Mouse (Mus musculus) CH12.LX (cell line): Measurements from ENCODE around the gene Cox17. TPM values are rescaled to one million over a fixed set of nuclear protein-coding genes. Genes with fewer than 3 reads are reported as not detected.
A peak's percentile ranks its signal among the peaks of the same experiment; 100 is the strongest.

Source experiments
- DNase-seq: peaks from one replicate; pipeline ENCODE4 v3.0.0-alpha.2; 2013; ENCODE audit errors: extremely low read depth
- H3K27ac ChIP-seq: 2 replicates; pipeline ENCODE4 v1.5.1; 2012; ENCODE audit warnings: low read depth, mild to moderate bottlenecking, control low read depth, moderate library complexity; ENCODE audit not compliant: insufficient read depth
- H3K27me3 ChIP-seq: replicated peaks from 2 replicates; pipeline ENCODE3; 2012; ENCODE audit warnings: inconsistent platforms
- H3K36me3 ChIP-seq, 2 experiments: replicated peaks in 1 of 2; 2 replicates each; pipeline versions ENCODE3 to v1.6.1; 2012; ENCODE audit warnings: inconsistent platforms in 1 of 2, low read length in 1 of 2, mild to moderate bottlenecking in 1 of 2, mixed read lengths in 1 of 2, moderate library complexity in 1 of 2; ENCODE audit not compliant: control insufficient read depth in 1 of 2, insufficient read depth in 1 of 2
- H3K4me1 ChIP-seq, 2 experiments: 2 replicates each; pipeline ENCODE4 v1.6.1; 2012; ENCODE audit warnings: inconsistent platforms in 1 of 2, moderate library complexity in 1 of 2; ENCODE audit not compliant: insufficient read depth in 2 of 2, control insufficient read depth in 1 of 2
- H3K4me2 ChIP-seq: 2 replicates; pipeline ENCODE4 v1.6.1; 2012; ENCODE audit warnings: low read depth, mild to moderate bottlenecking, control low read depth; ENCODE audit not compliant: poor library complexity, insufficient read depth, severe bottlenecking
- H3K4me3 ChIP-seq, 3 experiments: fragments of 150-350 bp in 1 of 3; sonication (generic) in 1 of 3; replicated peaks in 1 of 3; 2 replicates each; pipeline versions ENCODE3 to v1.5.1; 2011 to 2012; ENCODE audit warnings: low read depth in 2 of 3, low read length in 2 of 3, mild to moderate bottlenecking in 2 of 3, moderate library complexity in 2 of 3, control low read depth in 1 of 3, improper control_type of control experiment in 1 of 3, inconsistent platforms in 1 of 3, mixed read lengths in 1 of 3; ENCODE audit not compliant: poor library complexity in 1 of 3
- H3K79me2 ChIP-seq: replicated peaks from 2 replicates; pipeline ENCODE4 v1.6.1; 2012; ENCODE audit warnings: mild to moderate bottlenecking, moderate library complexity; ENCODE audit not compliant: control insufficient read depth, poor library complexity, insufficient read depth, severe bottlenecking; ENCODE audit errors: extremely low read depth
- H3K9ac ChIP-seq: 2 replicates; pipeline ENCODE4 v1.6.1; 2012; ENCODE audit warnings: low read depth, mild to moderate bottlenecking, control low read depth, moderate library complexity; ENCODE audit not compliant: insufficient read depth
- H3K9me3 ChIP-seq: replicated peaks from 2 replicates; pipeline ENCODE3; 2012; ENCODE audit warnings: low read length, inconsistent platforms, mixed read lengths
- BHLHE40 ChIP-seq: IDR thresholded peaks from 2 replicates; pipeline ENCODE4 v1.6.1; 2011; ENCODE audit warnings: mild to moderate bottlenecking, low read depth, low read length, improper control_type of control experiment
- CHD1 ChIP-seq: IDR thresholded peaks from 2 replicates; pipeline ENCODE4 v1.6.1; 2012; ENCODE audit warnings: low read depth, low read length, improper control_type of control experiment, inconsistent platforms
- CTCF ChIP-seq, 2 experiments: IDR thresholded peaks in 1 of 2; conservative IDR thresholded peaks in 1 of 2; 2 replicates each; pipeline ENCODE4 v1.5.1; 2011 to 2012; ENCODE audit warnings: low read depth in 2 of 2, low read length in 2 of 2, improper control_type of control experiment in 1 of 2, inconsistent platforms in 1 of 2, mild to moderate bottlenecking in 1 of 2, moderate library complexity in 1 of 2
- E2F4 ChIP-seq: IDR thresholded peaks from 2 replicates; pipeline ENCODE4 v1.6.1; 2011; ENCODE audit warnings: low read depth, low read length, improper control_type of control experiment; ENCODE audit not compliant: insufficient replicate concordance
- ELF1 ChIP-seq: IDR thresholded peaks from 2 replicates; pipeline ENCODE4 v1.6.1; 2014; ENCODE audit warnings: low read depth, mild to moderate bottlenecking, inconsistent platforms, low read length, improper control_type of control experiment
- EP300 ChIP-seq: IDR thresholded peaks from 2 replicates; pipeline ENCODE4 v1.6.1; 2011; ENCODE audit warnings: low read length, improper control_type of control experiment
- ETS1 ChIP-seq: conservative IDR thresholded peaks from 2 replicates; pipeline ENCODE4 v1.6.1; 2012; ENCODE audit warnings: low read depth, mild to moderate bottlenecking, inconsistent platforms, low read length, improper control_type of control experiment, moderate library complexity
- GABPA ChIP-seq: IDR thresholded peaks from 2 replicates; pipeline ENCODE4 v1.6.1; 2012; ENCODE audit warnings: low read depth, low read length, improper control_type of control experiment, inconsistent platforms; ENCODE audit not compliant: insufficient replicate concordance
- HCFC1 ChIP-seq: IDR thresholded peaks from 2 replicates; pipeline ENCODE4 v1.6.1; 2012; ENCODE audit warnings: low read depth, mild to moderate bottlenecking, inconsistent platforms, low read length, improper control_type of control experiment
- IRF4 ChIP-seq: IDR thresholded peaks from 2 replicates; pipeline ENCODE4 v1.6.1; 2014; ENCODE audit warnings: low read depth, mild to moderate bottlenecking, inconsistent platforms, low read length, improper control_type of control experiment
- JUN ChIP-seq: IDR thresholded peaks from 2 replicates; pipeline ENCODE4 v1.6.1; 2011; ENCODE audit warnings: low read depth, mild to moderate bottlenecking, low read length, improper control_type of control experiment, moderate library complexity; ENCODE audit not compliant: insufficient read depth
- MAFK ChIP-seq: IDR thresholded peaks from 2 replicates; pipeline ENCODE4 v1.6.1; 2011; ENCODE audit warnings: low read length, improper control_type of control experiment; ENCODE audit not compliant: insufficient replicate concordance
- MAX ChIP-seq: IDR thresholded peaks from 2 replicates; pipeline ENCODE4 v1.6.1; 2011; ENCODE audit warnings: low read length, improper control_type of control experiment
- MAZ ChIP-seq: IDR thresholded peaks from 2 replicates; pipeline ENCODE4 v1.6.1; 2012; ENCODE audit warnings: low read depth, mild to moderate bottlenecking, inconsistent platforms, low read length, improper control_type of control experiment, moderate library complexity
- MEF2A ChIP-seq: IDR thresholded peaks from 2 replicates; pipeline ENCODE4 v1.6.1; 2014; ENCODE audit warnings: low read depth, mild to moderate bottlenecking, inconsistent platforms, low read length, improper control_type of control experiment, borderline replicate concordance
- MXI1 ChIP-seq: IDR thresholded peaks from 2 replicates; pipeline ENCODE4 v1.6.1; 2011; ENCODE audit warnings: mild to moderate bottlenecking, low read depth, low read length, improper control_type of control experiment
- MYC ChIP-seq: IDR thresholded peaks from 2 replicates; pipeline ENCODE4 v1.6.1; 2011; ENCODE audit warnings: low read depth, mild to moderate bottlenecking, improper control_type of control experiment, low read length
- NRF1 ChIP-seq: IDR thresholded peaks from 2 replicates; pipeline ENCODE4 v1.6.1; 2014; ENCODE audit warnings: low read depth, mild to moderate bottlenecking, inconsistent platforms, low read length, improper control_type of control experiment, moderate library complexity
- PAX5 ChIP-seq: IDR thresholded peaks from 2 replicates; pipeline ENCODE4 v1.6.1; 2012; ENCODE audit warnings: low read length, inconsistent platforms, mixed read lengths
- POLR2AphosphoS2 ChIP-seq: IDR thresholded peaks from 2 replicates; pipeline ENCODE4 v1.6.1; 2011; ENCODE audit warnings: low read depth, low read length, improper control_type of control experiment
- RAD21 ChIP-seq: IDR thresholded peaks from 2 replicates; pipeline ENCODE4 v1.6.1; 2011; ENCODE audit warnings: low read depth, mild to moderate bottlenecking, low read length, improper control_type of control experiment, moderate library complexity
- RCOR1 ChIP-seq: conservative IDR thresholded peaks from 2 replicates; pipeline ENCODE4 v1.6.1; 2012; ENCODE audit warnings: low read depth, mild to moderate bottlenecking, inconsistent platforms, low read length, improper control_type of control experiment
- SIN3A ChIP-seq: IDR thresholded peaks from 2 replicates; pipeline ENCODE4 v1.6.1; 2012; ENCODE audit warnings: low read length, improper control_type of control experiment, inconsistent platforms
- TBP ChIP-seq: conservative IDR thresholded peaks from 2 replicates; pipeline ENCODE4 v1.6.1; 2011; ENCODE audit warnings: low read depth, low read length, improper control_type of control experiment
- TCF12 ChIP-seq: IDR thresholded peaks from 2 replicates; pipeline ENCODE4 v1.6.1; 2014; ENCODE audit warnings: low read depth, mild to moderate bottlenecking, inconsistent platforms, low read length, improper control_type of control experiment
- USF2 ChIP-seq: conservative IDR thresholded peaks from 2 replicates; pipeline ENCODE4 v1.6.1; 2011; ENCODE audit warnings: low read depth, low read length, improper control_type of control experiment
- ZKSCAN1 ChIP-seq: IDR thresholded peaks from 2 replicates; pipeline ENCODE4 v1.6.1; 2012; ENCODE audit warnings: low read depth, inconsistent platforms, low read length, improper control_type of control experiment, borderline replicate concordance
- ZNF384 ChIP-seq: IDR thresholded peaks from 2 replicates; pipeline ENCODE4 v1.6.1; 2012; ENCODE audit warnings: low read depth, low read length, improper control_type of control experiment, inconsistent platforms
- dilution Hi-C: fragments of 300-500 bp; cut with MboI; formaldehyde crosslinking; loops from 2 replicates; pipeline ENCODE4 v1.14.3; 2020; ENCODE audit warnings: low sequenced_read_pairs; ENCODE audit not compliant: extremely low pct_unique_long_range_greater_than_20kb, extremely low pct_ligation_motif_present
- in situ Hi-C: fragments of 300-500 bp; cut with MboI; formaldehyde crosslinking; loops from 3 replicates; pipeline ENCODE4 v1.14.3; 2019; ENCODE audit warnings: low sequenced_read_pairs, low pct_ligation_motif_present, low pct_unique_long_range_greater_than_20kb, mixed read lengths
- polyA plus RNA-seq: library from polyadenylated mRNA; unstranded; fragments of >175 nt; gene quantifications from 2 replicates; pipeline ENCODE4 v1.2.1, GENCODE M21; 2012; ENCODE audit warnings: low read depth; ENCODE audit not compliant: insufficient read length
- total RNA-seq, 2 experiments: library from RNA; depleted of rRNA; stranded (reverse); fragments of 300-350 nt in 1 of 2; fragments of >200 nt in 1 of 2; gene quantifications; 2 replicates each; pipeline ENCODE4 v1.2.3; 2012 to 2014

The Cox17 gene
- total and polyA plus RNA-seq, 3 experiments: 410 to 706 (median 622) TPM

GRCm38 (mm10) chr16:38324311-38324710 is 22.5 kb upstream of the Cox17 start:
- no peak for DNase-seq
- no peak overlapping the region for H3K4me3 ChIP-seq
- no peaks in the 10 kb centered on the region for H3K9me3 ChIP-seq
- no peak overlapping the region for H3K4me2 ChIP-seq
- peaks cover 14 to 29% of the 10 kb centered on the region in 2 experiments for H3K4me1 ChIP-seq
- no peak overlapping the region for H3K9ac ChIP-seq
- H3K27me3 ChIP-seq: no peaks in the 10 kb centered on the region
- no peak overlapping the region for H3K27ac ChIP-seq
- no peaks in the 10 kb centered on the region for H3K36me3 ChIP-seq
- dilution Hi-C loops (no loop called here), in situ Hi-C loops (no loop called here)
- no peak for TF ChIP-seq TCF12
- TF ChIP-seq TBP: no peak
- TF ChIP-seq MAX: no peak
- no peak for TF ChIP-seq USF2
- TF ChIP-seq BHLHE40: no peak
- no peak for TF ChIP-seq CTCF (conservative IDR thresholded peaks at IDR 0.05 in 1 of 2, IDR thresholded peaks at IDR 0.05 in 1 of 2; ENCODE audit: low read depth in 2 of 2, low read length in 2 of 2)
- no peak for TF ChIP-seq RCOR1
- TF ChIP-seq POLR2AphosphoS2: no peak
- TF ChIP-seq ZNF384: no peak
- TF ChIP-seq E2F4: no peak
- TF ChIP-seq JUN: no peak
- TF ChIP-seq RAD21: no peak
- TF ChIP-seq ETS1: no peak
- TF ChIP-seq CHD1: no peak
- no peak for TF ChIP-seq ELF1
- TF ChIP-seq MXI1: no peak
- TF ChIP-seq PAX5: no peak
- no peak for TF ChIP-seq HCFC1
- no peak for TF ChIP-seq MEF2A
- no peaks in the 10 kb centered on the region for H3K79me2 ChIP-seq

- Histone ChIP-seq H3K4me3 (no peak overlapping the region), H3K79me2 (no peaks in the 10 kb centered on the region), H3K4me2 (peak overlapping the region; percentile 24), H3K27ac (no peak overlapping the region), H3K9ac (no peak overlapping the region), H3K27me3 (no peaks in the 10 kb centered on the region), H3K4me1 (peaks cover 14 to 24% of the 10 kb centered on the region in 2 experiments), H3K36me3 (no peaks in the 10 kb centered on the region), H3K9me3 (no peaks in the 10 kb centered on the region)
- DNase-seq: peak; percentile 72
- in situ Hi-C loops (loop anchor here (25.0 kb wide), 2 partner anchors 385 to 710 kb away; partner anchors contain the start of gene Arhgap31), dilution Hi-C loops (no loop called here)
- TF ChIP-seq SIN3A (no peak), ZNF384 (peak; percentile 83), EP300 (peak; percentile 84), MAX (peak; percentile 15; the same call in 1 of the 2 replicates), TCF12 (peak; percentile 63; the same call in 1 of the 2 replicates), CHD1 (no peak), BHLHE40 (peak; percentile 65), GABPA (no peak), MAZ (no peak), IRF4 (peak; percentile 93), POLR2AphosphoS2 (no peak), TBP (no peak), MYC (no peak), USF2 (no peak), ZKSCAN1 (no peak), ETS1 (0 out of 2 replicates have a peak, but pooled peaks have one; percentile 19), MAFK (no peak), NRF1 (no peak)
Observed at GRCm38 (mm10) chr16:38326778-38327397, 19.9 kb upstream of the Cox17 start.
